Comparison of ENCODE assay signal across 9 mouse cellular contexts in the genomic region with DNA sequence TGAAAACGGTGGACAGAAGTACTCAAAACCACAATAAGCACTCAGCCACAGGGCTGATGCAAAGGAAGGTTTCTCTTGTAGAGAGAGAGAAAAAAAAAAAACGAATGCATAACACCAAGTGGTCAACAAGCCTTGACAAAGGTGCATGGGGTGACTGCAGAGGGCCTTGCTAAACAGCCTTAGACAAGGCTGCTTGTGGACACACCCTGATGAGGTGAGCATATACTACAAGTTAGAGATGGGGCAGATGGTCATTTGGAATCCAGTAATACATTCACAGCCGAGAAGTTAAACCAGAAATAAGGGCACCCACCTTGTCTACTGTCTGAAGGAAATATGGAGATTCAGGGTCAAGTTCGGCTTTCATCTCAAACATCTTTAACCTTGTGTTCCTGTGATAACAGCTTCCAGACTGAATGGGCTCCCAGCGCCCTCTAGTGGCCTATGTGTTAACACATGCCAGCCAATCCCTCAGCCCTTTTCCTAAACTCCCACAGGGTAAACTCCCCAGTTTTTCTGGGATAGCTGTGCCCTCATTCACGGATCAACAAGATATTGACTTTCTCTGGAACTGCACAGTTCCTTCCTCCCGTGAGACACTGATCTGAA.
A peak's percentile ranks its signal among the peaks of the same experiment; 100 is the strongest.
DNase-seq lines count a peak whose midpoint lies in the region; ATAC-seq and TF ChIP-seq lines count a peak whose summit lies in the region.
"Had no signal": no experiment of that assay in that cellular context is flagged by ENCODE, and none has a peak within 500 bp of the region (broad histone marks: within the 10 kb centered on the region; RNA-seq: fewer than 3 reads in every experiment).

No protein-coding gene starts in this region.

- dilution Hi-C loops in CH12.LX (cut with MboI; ENCODE audit: extremely low pct_ligation_motif_present, extremely low pct_unique_long_range_greater_than_20kb, low sequenced_read_pairs), result no loop called here

- 23% methylated on average over 7 of the region's 7 CpGs for WGBS in embryonic facial prominence, embryonic 11.5 days
- WGBS in liver, postnatal 0 days (ENCODE audit: insufficient replicate concordance), result 12% methylated on average over 7 of the region's 7 CpGs

- 0 out of 2 replicates have a peak, but pooled peaks have one; percentile 29 for TF ChIP-seq EP300 in CH12.LX (IDR thresholded peaks at IDR 0.05; ENCODE audit: low read length)
- no peak for TF ChIP-seq EP300 in liver, postnatal 0 days (IDR thresholded peaks at IDR 0.05; ENCODE audit: low read depth)

- H3K9ac ChIP-seq in CH12.LX (ENCODE audit: insufficient read depth, low read depth), result no peak overlapping the region
- no peak overlapping the region for H3K9ac ChIP-seq in embryonic facial prominence, embryonic 11.5 days (replicated peaks; ENCODE audit: low read length)
- no peak overlapping the region for H3K9ac ChIP-seq in liver, postnatal 0 days (replicated peaks)
- H3K9ac ChIP-seq: heart, embryonic 15.5 days had no signal

- no peak; the same call in 1 of the 2 replicates for ATAC-seq in embryonic facial prominence, embryonic 11.5 days (replicated peaks; ENCODE audit: insufficient number of reproducible peaks, low FRiP score, low TSS enrichment, low read depth)
- peak; percentile 56; the same call in 1 of the 2 replicates for ATAC-seq in liver, postnatal 0 days

- H3K27ac ChIP-seq in CH12.LX (ENCODE audit: insufficient read depth, low read depth), result no peak overlapping the region
- no peak overlapping the region for H3K27ac ChIP-seq in embryonic facial prominence, embryonic 11.5 days (replicated peaks; ENCODE audit: low read depth, low read length)
- H3K27ac ChIP-seq in liver, postnatal 0 days (ENCODE audit: low read depth), result no peak overlapping the region
- H3K27ac ChIP-seq: heart, embryonic 15.5 days had no signal

- peak; percentile 88 for DNase-seq in CH12.LX (ENCODE audit: extremely low read depth)
- DNase-seq in adrenal gland, postnatal 36 days, result peak; percentile 72 to 80
- peak; percentile 81 for DNase-seq in embryonic facial prominence, embryonic 11.5 days (ENCODE audit: low spot score)
- DNase-seq in heart, postnatal 14 days, result peak; percentile 62 to 76
- peak; percentile 60 to 88 for DNase-seq in kidney, postnatal 36 days
- peak; percentile 76 for DNase-seq in liver, postnatal 0 days
- peak; percentile 60 for DNase-seq in ovary, postnatal 14 days (ENCODE audit: low spot score)
- peak; percentile 9 to 69 for DNase-seq in thymus, postnatal 10 days (ENCODE audit: low spot score in 2 of 2)

- TF ChIP-seq CTCF in CH12.LX (conservative IDR thresholded peaks at IDR 0.05 in 1 of 2, IDR thresholded peaks at IDR 0.05 in 1 of 2; ENCODE audit: low read depth in 2 of 2, low read length in 2 of 2), result peak; percentile 99
- TF ChIP-seq CTCF in liver, postnatal 0 days (IDR thresholded peaks at IDR 0.05; ENCODE audit: low read depth), result peak; percentile 92

- no peak overlapping the region for H3K4me3 ChIP-seq in CH12.LX (replicated peaks in 1 of 3; ENCODE audit: low read depth in 2 of 3, low read length in 2 of 3, poor library complexity in 1 of 3)
- no peak overlapping the region for H3K4me3 ChIP-seq in embryonic facial prominence, embryonic 11.5 days (ENCODE audit: low read depth, low read length)
- H3K4me3 ChIP-seq in liver, postnatal 0 days (ENCODE audit: low read depth, low read length), result no peak overlapping the region
- H3K4me3 ChIP-seq: heart, embryonic 15.5 days had no signal

- TF ChIP-seq RAD21 in CH12.LX (IDR thresholded peaks at IDR 0.05; ENCODE audit: low read depth, low read length), result no peak; the same call in none of the 2 replicates

- peaks cover 0 to 8% of the 10 kb centered on the region in 2 experiments; a peak in 1 of 4 replicates for H3K4me1 ChIP-seq in CH12.LX (ENCODE audit: control insufficient read depth in 1 of 2, insufficient read depth in 2 of 2)
- H3K4me1 ChIP-seq in embryonic facial prominence, embryonic 11.5 days (ENCODE audit: control insufficient read depth, insufficient read depth, low read length), result no peaks in the 10 kb centered on the region
- peaks cover 4% of the 10 kb centered on the region; the same call in 1 of the 2 replicates for H3K4me1 ChIP-seq in liver, postnatal 0 days (ENCODE audit: insufficient read depth)
- H3K4me1 ChIP-seq: heart, embryonic 15.5 days had no signal

- H3K4me2 ChIP-seq in CH12.LX (ENCODE audit: insufficient read depth, low read depth, poor library complexity, severe bottlenecking), result no peak overlapping the region
- no peak overlapping the region for H3K4me2 ChIP-seq in embryonic facial prominence, embryonic 11.5 days (ENCODE audit: low read depth, low read length)
- H3K4me2 ChIP-seq in liver, postnatal 0 days (ENCODE audit: low read depth, low read length), result no peak overlapping the region
- H3K4me2 ChIP-seq: heart, embryonic 15.5 days had no signal

- intact Hi-C loops in heart, postnatal 14 days (cut with DNase I), result loop anchor here (1.0 kb wide), 1 partner anchor 152 kb away; no protein-coding TSS in a partner anchor

- no peak for TF ChIP-seq POLR2A in CH12.LX (IDR thresholded peaks at IDR 0.05; ENCODE audit: low read depth, low read length)

- H3K36me3 ChIP-seq in CH12.LX (replicated peaks in 1 of 2; ENCODE audit: control insufficient read depth in 1 of 2, insufficient read depth in 1 of 2, low read length in 1 of 2), result no peaks in the 10 kb centered on the region
- H3K36me3 ChIP-seq in embryonic facial prominence, embryonic 11.5 days (replicated peaks; ENCODE audit: control insufficient read depth, insufficient read depth, low read depth, low read length), result no peaks in the 10 kb centered on the region
- no peaks in the 10 kb centered on the region for H3K36me3 ChIP-seq in liver, postnatal 0 days (replicated peaks; ENCODE audit: insufficient read depth, low read length)
- H3K36me3 ChIP-seq: heart, embryonic 15.5 days had no signal

- H3K27me3 ChIP-seq in CH12.LX (replicated peaks), result no peaks in the 10 kb centered on the region
- H3K27me3 ChIP-seq in embryonic facial prominence, embryonic 11.5 days (ENCODE audit: control insufficient read depth, insufficient read depth, low read length), result no peaks in the 10 kb centered on the region
- no peaks in the 10 kb centered on the region for H3K27me3 ChIP-seq in liver, postnatal 0 days (ENCODE audit: insufficient read depth, low read length)

- H3K9me3 ChIP-seq in CH12.LX (replicated peaks; ENCODE audit: low read length), result no peaks in the 10 kb centered on the region
- no peaks in the 10 kb centered on the region for H3K9me3 ChIP-seq in embryonic facial prominence, embryonic 11.5 days (replicated peaks; ENCODE audit: control insufficient read depth, low read length)
- H3K9me3 ChIP-seq in liver, postnatal 0 days (ENCODE audit: low read length), result no peaks in the 10 kb centered on the region
- H3K9me3 ChIP-seq: heart, embryonic 15.5 days had no signal

- in situ Hi-C loops in CH12.LX (cut with MboI; ENCODE audit: low pct_ligation_motif_present, low pct_unique_long_range_greater_than_20kb, low sequenced_read_pairs), result loop anchor here (5.0 kb wide), 1 partner anchor 150 kb away; the partner anchor contains the start of gene Ptger3

- no peaks in the 10 kb centered on the region for H3K79me2 ChIP-seq in CH12.LX (replicated peaks; ENCODE audit: control insufficient read depth, extremely low read depth, insufficient read depth, poor library complexity, severe bottlenecking)

TF ChIP-seq in CH12.LX, 34 proteins besides CTCF, POLR2A, EP300 and RAD21:
- peak; percentile 99 for TF ChIP-seq ZC3H11A (IDR thresholded peaks at IDR 0.05; ENCODE audit: low read depth, low read length)
- TF ChIP-seq POLR2AphosphoS2 (IDR thresholded peaks at IDR 0.05; ENCODE audit: low read depth, low read length), result no peak
- TF ChIP-seq MXI1 (IDR thresholded peaks at IDR 0.05; ENCODE audit: low read depth, low read length), result no peak
- TF ChIP-seq CHD1 (IDR thresholded peaks at IDR 0.05; ENCODE audit: low read depth, low read length), result no peak
- TF ChIP-seq RCOR1 (conservative IDR thresholded peaks at IDR 0.05; ENCODE audit: low read depth, low read length), result no peak
- TF ChIP-seq TBP (conservative IDR thresholded peaks at IDR 0.05; ENCODE audit: low read depth, low read length), result no peak
- peak; percentile 39; the same call in 1 of the 2 replicates for TF ChIP-seq BHLHE40 (IDR thresholded peaks at IDR 0.05; ENCODE audit: low read depth, low read length)
- TF ChIP-seq KAT2A (IDR thresholded peaks at IDR 0.05; ENCODE audit: insufficient replicate concordance, low read length), result no peak
- peak; percentile 51; the same call in 1 of the 2 replicates for TF ChIP-seq TCF12 (IDR thresholded peaks at IDR 0.05; ENCODE audit: low read depth, low read length)
- TF ChIP-seq ETS1 (conservative IDR thresholded peaks at IDR 0.05; ENCODE audit: low read depth, low read length), result 0 out of 2 replicates have a peak, but pooled peaks have one; percentile 13
- TF ChIP-seq MYC (IDR thresholded peaks at IDR 0.05; ENCODE audit: low read depth, low read length), result peak; percentile 89
- TF ChIP-seq JUN (IDR thresholded peaks at IDR 0.05; ENCODE audit: insufficient read depth, low read depth, low read length), result no peak
- TF ChIP-seq MAX (IDR thresholded peaks at IDR 0.05; ENCODE audit: low read length), result peak; percentile 74
- 0 out of 2 replicates have a peak, but pooled peaks have one; percentile 38 for TF ChIP-seq CHD2 (IDR thresholded peaks at IDR 0.05; ENCODE audit: low read length)
- TF ChIP-seq JUND (conservative IDR thresholded peaks at IDR 0.05; ENCODE audit: low read depth, low read length), result peak; percentile 70; the same call in 1 of the 2 replicates
- TF ChIP-seq E2F4 (IDR thresholded peaks at IDR 0.05; ENCODE audit: insufficient replicate concordance, low read depth, low read length), result 0 out of 2 replicates have a peak, but pooled peaks have one; percentile 29
- peak; percentile 37; the same call in 1 of the 2 replicates for TF ChIP-seq ZNF384 (IDR thresholded peaks at IDR 0.05; ENCODE audit: low read depth, low read length)
- peak; percentile 68 for TF ChIP-seq IRF4 (IDR thresholded peaks at IDR 0.05; ENCODE audit: low read depth, low read length)
- 0 out of 2 replicates have a peak, but pooled peaks have one; percentile 35 for TF ChIP-seq NRF1 (IDR thresholded peaks at IDR 0.05; ENCODE audit: low read depth, low read length)
- 0 out of 2 replicates have a peak, but pooled peaks have one; percentile 38 for TF ChIP-seq MAZ (IDR thresholded peaks at IDR 0.05; ENCODE audit: low read depth, low read length)
- peak; percentile 99 for TF ChIP-seq SMC3 (IDR thresholded peaks at IDR 0.05; ENCODE audit: low read depth, low read length)
- peak; percentile 84 for TF ChIP-seq NELFE (IDR thresholded peaks at IDR 0.05; ENCODE audit: low read depth, low read length)
- peak; percentile 31; the same call in 1 of the 2 replicates for TF ChIP-seq ELF1 (IDR thresholded peaks at IDR 0.05; ENCODE audit: low read depth, low read length)
- peak; percentile 55; the same call in 1 of the 2 replicates for TF ChIP-seq MEF2A (IDR thresholded peaks at IDR 0.05; ENCODE audit: borderline replicate concordance, low read depth, low read length)
- TF ChIP-seq PAX5 (IDR thresholded peaks at IDR 0.05; ENCODE audit: low read length), result no peak
